Mouse (Mus musculus): ENCODE results near the gene Slc2a3.

Gene Slc2a3

GRCm38 (mm10) chr6:122801301-122801800 lies at the start of gene Slc2a3:
TSS of gene Slc2a3 (minus strand) at chr6:122801640.
- DNase-seq (ENCODE audit: low spot score), result peak; percentile 38

- DNase-seq (ENCODE audit: low spot score), result no peak
Measured at GRCm38 (mm10) chr6:122843759-122844158, 42.3 kb upstream of the Slc2a3 start.

GRCm38 (mm10) chr6:122837539-122837938 lies 36.1 kb upstream of the Slc2a3 start:
- no peak for DNase-seq (ENCODE audit: low spot score)

GRCm38 (mm10) chr6:122836974-122837373 lies 35.5 kb upstream of the Slc2a3 start:
- no peak for DNase-seq (ENCODE audit: low spot score)

- DNase-seq (ENCODE audit: low spot score), result no peak
Measured at GRCm38 (mm10) chr6:122834365-122834764, 32.9 kb upstream of the Slc2a3 start.

- no peak for DNase-seq (ENCODE audit: low spot score)
Measured at GRCm38 (mm10) chr6:122832880-122833279, 31.4 kb upstream of the Slc2a3 start.

- no peak for DNase-seq (ENCODE audit: low spot score)
Measured at GRCm38 (mm10) chr6:122828086-122828485, 26.6 kb upstream of the Slc2a3 start.

GRCm38 (mm10) chr6:122825923-122826742 lies 24.7 kb upstream of the Slc2a3 start:
- DNase-seq (ENCODE audit: low spot score), result no peak

- DNase-seq (ENCODE audit: low spot score), result no peak
Measured at GRCm38 (mm10) chr6:122825166-122825565, 23.7 kb upstream of the Slc2a3 start.

GRCm38 (mm10) chr6:122824086-122824485 lies 22.6 kb upstream of the Slc2a3 start:
- no peak for DNase-seq (ENCODE audit: low spot score)

GRCm38 (mm10) chr6:122821822-122822221 lies 20.4 kb upstream of the Slc2a3 start:
- no peak for DNase-seq (ENCODE audit: low spot score)

GRCm38 (mm10) chr6:122820799-122821650 lies 19.6 kb upstream of the Slc2a3 start:
- no peak for DNase-seq (ENCODE audit: low spot score)

GRCm38 (mm10) chr6:122820071-122820798 lies 18.8 kb upstream of the Slc2a3 start:
- DNase-seq (ENCODE audit: low spot score), result no peak

- peak; percentile 57 for DNase-seq (ENCODE audit: low spot score)
Measured at GRCm38 (mm10) chr6:122819306-122820070, 18.0 kb upstream of the Slc2a3 start, which contains the start of gene Foxj2. TSS of gene Foxj2 (plus strand) at chr6:122819914.

GRCm38 (mm10) chr6:122813640-122814039 lies 12.2 kb upstream of the Slc2a3 start:
- DNase-seq (ENCODE audit: low spot score), result no peak

GRCm38 (mm10) chr6:122812716-122813115 lies 11.3 kb upstream of the Slc2a3 start:
- no peak for DNase-seq (ENCODE audit: low spot score)

GRCm38 (mm10) chr6:122811771-122812600 lies 10.5 kb upstream of the Slc2a3 start:
- DNase-seq (ENCODE audit: low spot score), result no peak

- peak; percentile 84 for DNase-seq (ENCODE audit: low spot score)
Measured at GRCm38 (mm10) chr6:122811280-122811652, 9.8 kb upstream of the Slc2a3 start.

- peak; percentile 90 for DNase-seq (ENCODE audit: low spot score)
Measured at GRCm38 (mm10) chr6:122810615-122811279, 9.3 kb upstream of the Slc2a3 start.
